Mouse (Mus musculus): ENCODE measurements around the gene Mybphl.

Mybphl gene

GRCm38 (mm10) chr3:108328441-108328841 lies 36.3 kb upstream of the Mybphl start:
- Histone ChIP-seq H3K4me3 (replicated peaks; ENCODE audit: low read length) (no peak overlapping the region), H3K36me3 (ENCODE audit: insufficient read depth, low read length) (peaks cover 5% of the 10 kb centered on the region; the same call in 1 of the 2 replicates)
- TF ChIP-seq NANOG (IDR thresholded peaks at IDR 0.05; ENCODE audit: borderline replicate concordance, low read length) = no peak
- no peak for TF ChIP-seq POU5F1 (IDR thresholded peaks at IDR 0.05; ENCODE audit: borderline replicate concordance, low read length)
- no peak for TF ChIP-seq CTCF (conservative IDR thresholded peaks at IDR 0.05; ENCODE audit: low read length)

GRCm38 (mm10) chr3:108330812-108331211 lies 33.9 kb upstream of the Mybphl start:
- H3K9me3 ChIP-seq (ENCODE audit: low read length) = no peaks in the 10 kb centered on the region
- no peak overlapping the region for H3K4me3 ChIP-seq (replicated peaks; ENCODE audit: low read length)
- TF ChIP-seq NANOG (IDR thresholded peaks at IDR 0.05; ENCODE audit: borderline replicate concordance, low read length) (no peak), POU5F1 (IDR thresholded peaks at IDR 0.05; ENCODE audit: borderline replicate concordance, low read length) (no peak), CTCF (conservative IDR thresholded peaks at IDR 0.05; ENCODE audit: low read length) (no peak)

More at GRCm38 (mm10) chr3:108328441-108328841, 36.3 kb upstream of the Mybphl start:
- peaks cover 3% of the 10 kb centered on the region; the same call in 1 of the 2 replicates for H3K4me1 ChIP-seq (replicated peaks; ENCODE audit: low read depth, low read length)
- H3K27me3 ChIP-seq (ENCODE audit: insufficient read depth, low read length) = no peaks in the 10 kb centered on the region
- no peaks in the 10 kb centered on the region for H3K9me3 ChIP-seq (ENCODE audit: low read length)

GRCm38 (mm10) chr3:108336878-108337277 lies 27.8 kb upstream of the Mybphl start:
- H3K27me3 ChIP-seq (ENCODE audit: insufficient read depth, low read length) = no peaks in the 10 kb centered on the region
- no peaks in the 10 kb centered on the region for H3K9me3 ChIP-seq (ENCODE audit: low read length)
- no peak overlapping the region for H3K4me3 ChIP-seq (replicated peaks; ENCODE audit: low read length)
- TF ChIP-seq CTCF (conservative IDR thresholded peaks at IDR 0.05; ENCODE audit: low read length) = no peak
- TF ChIP-seq NANOG (IDR thresholded peaks at IDR 0.05; ENCODE audit: borderline replicate concordance, low read length) = no peak
- no peak for TF ChIP-seq POU5F1 (IDR thresholded peaks at IDR 0.05; ENCODE audit: borderline replicate concordance, low read length)
- H3K4me1 ChIP-seq (replicated peaks; ENCODE audit: low read depth, low read length) = no peaks in the 10 kb centered on the region; the same call in 1 of the 2 replicates
- H3K36me3 ChIP-seq (ENCODE audit: insufficient read depth, low read length) = peaks cover 35% of the 10 kb centered on the region

More at GRCm38 (mm10) chr3:108330812-108331211, 33.9 kb upstream of the Mybphl start:
- Histone ChIP-seq H3K27me3 (ENCODE audit: insufficient read depth, low read length) (no peaks in the 10 kb centered on the region), H3K4me1 (replicated peaks; ENCODE audit: low read depth, low read length) (no peaks in the 10 kb centered on the region; the same call in 1 of the 2 replicates), H3K36me3 (ENCODE audit: insufficient read depth, low read length) (peaks cover 10% of the 10 kb centered on the region)

- Histone ChIP-seq H3K4me1 (replicated peaks; ENCODE audit: low read depth, low read length) (no peaks in the 10 kb centered on the region), H3K4me3 (replicated peaks; ENCODE audit: low read length) (no peak overlapping the region), H3K27me3 (ENCODE audit: insufficient read depth, low read length) (no peaks in the 10 kb centered on the region), H3K36me3 (ENCODE audit: insufficient read depth, low read length) (peaks cover 44% of the 10 kb centered on the region), H3K9me3 (ENCODE audit: low read length) (no peaks in the 10 kb centered on the region)
- TF ChIP-seq POU5F1 (IDR thresholded peaks at IDR 0.05; ENCODE audit: borderline replicate concordance, low read length) (no peak), NANOG (IDR thresholded peaks at IDR 0.05; ENCODE audit: borderline replicate concordance, low read length) (no peak), CTCF (conservative IDR thresholded peaks at IDR 0.05; ENCODE audit: low read length) (no peak)
Measured at GRCm38 (mm10) chr3:108341040-108341439, 23.7 kb upstream of the Mybphl start.

- Histone ChIP-seq H3K36me3 (ENCODE audit: insufficient read depth, low read length) (peaks cover 44% of the 10 kb centered on the region), H3K27me3 (ENCODE audit: insufficient read depth, low read length) (no peaks in the 10 kb centered on the region), H3K4me1 (replicated peaks; ENCODE audit: low read depth, low read length) (peaks cover 6% of the 10 kb centered on the region; the same call in 1 of the 2 replicates), H3K4me3 (replicated peaks; ENCODE audit: low read length) (no peak overlapping the region), H3K9me3 (ENCODE audit: low read length) (no peaks in the 10 kb centered on the region)
- TF ChIP-seq NANOG (IDR thresholded peaks at IDR 0.05; ENCODE audit: borderline replicate concordance, low read length) (no peak), CTCF (conservative IDR thresholded peaks at IDR 0.05; ENCODE audit: low read length) (no peak), POU5F1 (IDR thresholded peaks at IDR 0.05; ENCODE audit: borderline replicate concordance, low read length) (no peak)
Measured at GRCm38 (mm10) chr3:108342185-108342584, 22.5 kb upstream of the Mybphl start.

GRCm38 (mm10) chr3:108345855-108346254 lies 18.9 kb upstream of the Mybphl start:
- H3K4me1 ChIP-seq (replicated peaks; ENCODE audit: low read depth, low read length) = peaks cover 6% of the 10 kb centered on the region; the same call in 1 of the 2 replicates
- TF ChIP-seq POU5F1 (IDR thresholded peaks at IDR 0.05; ENCODE audit: borderline replicate concordance, low read length) (no peak), NANOG (IDR thresholded peaks at IDR 0.05; ENCODE audit: borderline replicate concordance, low read length) (no peak), CTCF (conservative IDR thresholded peaks at IDR 0.05; ENCODE audit: low read length) (no peak)
- no peaks in the 10 kb centered on the region for H3K27me3 ChIP-seq (ENCODE audit: insufficient read depth, low read length)
- no peak overlapping the region for H3K4me3 ChIP-seq (replicated peaks; ENCODE audit: low read length)
- H3K36me3 ChIP-seq (ENCODE audit: insufficient read depth, low read length) = peaks cover 46% of the 10 kb centered on the region
- H3K9me3 ChIP-seq (ENCODE audit: low read length) = no peaks in the 10 kb centered on the region

GRCm38 (mm10) chr3:108348376-108348775 lies 16.3 kb upstream of the Mybphl start:
- TF ChIP-seq NANOG (IDR thresholded peaks at IDR 0.05; ENCODE audit: borderline replicate concordance, low read length) (no peak), POU5F1 (IDR thresholded peaks at IDR 0.05; ENCODE audit: borderline replicate concordance, low read length) (no peak), CTCF (conservative IDR thresholded peaks at IDR 0.05; ENCODE audit: low read length) (no peak)
- H3K36me3 ChIP-seq (ENCODE audit: insufficient read depth, low read length) = peaks cover 41% of the 10 kb centered on the region
- no peak overlapping the region for H3K4me3 ChIP-seq (replicated peaks; ENCODE audit: low read length)
- no peaks in the 10 kb centered on the region for H3K9me3 ChIP-seq (ENCODE audit: low read length)
- peaks cover 6% of the 10 kb centered on the region; the same call in 1 of the 2 replicates for H3K4me1 ChIP-seq (replicated peaks; ENCODE audit: low read depth, low read length)
- no peaks in the 10 kb centered on the region for H3K27me3 ChIP-seq (ENCODE audit: insufficient read depth, low read length)

GRCm38 (mm10) chr3:108355245-108355644 lies 9.5 kb upstream of the Mybphl start:
- Histone ChIP-seq H3K27me3 (ENCODE audit: insufficient read depth, low read length) (peaks cover 3% of the 10 kb centered on the region; the same call in 1 of the 2 replicates), H3K4me3 (replicated peaks; ENCODE audit: low read length) (no peak overlapping the region)

GRCm38 (mm10) chr3:108357051-108357450 lies 7.7 kb upstream of the Mybphl start:
- Histone ChIP-seq H3K4me3 (replicated peaks; ENCODE audit: low read length) (no peak overlapping the region), H3K27me3 (ENCODE audit: insufficient read depth, low read length) (peaks cover 3% of the 10 kb centered on the region; the same call in 1 of the 2 replicates), H3K4me1 (replicated peaks; ENCODE audit: low read depth, low read length) (peaks cover 33% of the 10 kb centered on the region), H3K9me3 (ENCODE audit: low read length) (no peaks in the 10 kb centered on the region), H3K36me3 (ENCODE audit: insufficient read depth, low read length) (peaks cover 27% of the 10 kb centered on the region)
- no peak for TF ChIP-seq NANOG (IDR thresholded peaks at IDR 0.05; ENCODE audit: borderline replicate concordance, low read length)
- TF ChIP-seq POU5F1 (IDR thresholded peaks at IDR 0.05; ENCODE audit: borderline replicate concordance, low read length) = no peak
- no peak for TF ChIP-seq CTCF (conservative IDR thresholded peaks at IDR 0.05; ENCODE audit: low read length)

More at GRCm38 (mm10) chr3:108355245-108355644, 9.5 kb upstream of the Mybphl start:
- no peaks in the 10 kb centered on the region for H3K9me3 ChIP-seq (ENCODE audit: low read length)
- H3K36me3 ChIP-seq (ENCODE audit: insufficient read depth, low read length) = peaks cover 28% of the 10 kb centered on the region
- TF ChIP-seq CTCF (conservative IDR thresholded peaks at IDR 0.05; ENCODE audit: low read length) (no peak), NANOG (IDR thresholded peaks at IDR 0.05; ENCODE audit: borderline replicate concordance, low read length) (no peak), POU5F1 (IDR thresholded peaks at IDR 0.05; ENCODE audit: borderline replicate concordance, low read length) (no peak)
- H3K4me1 ChIP-seq (replicated peaks; ENCODE audit: low read depth, low read length) = peaks cover 17% of the 10 kb centered on the region
